Mouse (Mus musculus): ENCODE measurements around the gene Snap47.
"Not testable (repeated sequence)": the region's sequence is repeated elsewhere in the genome, so short reads cannot be mapped to it uniquely, and the experiment has no call there.

Snap47 gene

GRCm38 (mm10) chr11:59367955-59368354 is 83.0 kb downstream of the Snap47 start:
- not testable (repeated sequence) for DNase-seq (ENCODE audit: low spot score in 2 of 2)

DNA sequence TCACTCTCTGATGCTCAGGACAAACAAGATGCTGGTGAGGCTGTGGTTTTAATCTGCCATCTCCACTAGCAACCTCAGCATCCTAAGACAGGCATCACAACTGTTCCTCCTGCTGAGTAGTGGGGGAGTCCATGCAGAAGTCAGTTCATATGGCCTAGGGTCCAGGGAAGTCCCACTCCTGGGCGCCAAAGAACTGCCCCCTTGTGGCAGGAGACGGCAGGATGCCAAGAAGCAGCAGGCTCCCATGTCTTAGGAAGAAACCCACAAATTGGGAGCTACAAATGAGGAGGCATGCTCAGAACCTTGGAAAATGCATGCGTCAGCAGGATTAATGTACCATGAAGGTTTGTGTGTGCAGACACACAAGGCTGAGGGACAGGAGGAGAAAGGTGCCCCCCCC is 84.4 kb downstream of the Snap47 start:
- DNase-seq (ENCODE audit: low spot score in 2 of 2) = no peak

GRCm38 (mm10) chr11:59366031-59366430 is 85.0 kb downstream of the Snap47 start:
- DNase-seq (ENCODE audit: low spot score in 2 of 2) = no peak

DNA sequence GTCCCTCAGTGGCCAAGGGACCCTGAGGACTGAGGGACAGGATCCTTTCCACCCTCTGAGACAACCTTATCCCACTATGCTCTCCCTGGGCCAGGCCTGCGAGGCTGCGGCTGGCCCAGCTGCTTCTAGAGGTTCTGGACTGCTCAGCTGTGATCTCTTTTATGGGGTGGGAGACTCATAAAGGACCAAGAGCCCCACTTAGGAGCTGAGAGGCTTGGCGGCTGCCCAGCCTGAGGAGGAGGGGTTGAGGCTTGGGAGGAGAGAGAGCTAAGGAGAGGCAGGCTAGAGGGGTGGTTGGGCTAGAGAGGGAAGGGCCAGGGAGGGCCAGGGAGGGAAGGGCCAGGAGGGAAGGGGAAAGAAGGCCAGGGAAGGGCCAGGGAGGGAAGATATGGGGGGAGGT is 86.6 kb downstream of the Snap47 start:
- DNase-seq (ENCODE audit: low spot score in 2 of 2) = no peak

- no peak for DNase-seq (ENCODE audit: low spot score in 2 of 2)
Measured at GRCm38 (mm10) chr11:59364007-59364406, 87.0 kb downstream of the Snap47 start.

GRCm38 (mm10) chr11:59361291-59361690 is 89.7 kb downstream of the Snap47 start:
- no peak for DNase-seq (ENCODE audit: low spot score in 2 of 2)

Measured in frontal cortex, postnatal 25 days (tissue).